Mouse (Mus musculus) right cerebral cortex, postnatal 4 days (tissue): ENCODE measurements around the gene Mrps21.

Source experiments
- DNase-seq: peaks from one replicate; pipeline ENCODE4 v3.0.0-alpha.2; 2022

Gene Mrps21

DNA sequence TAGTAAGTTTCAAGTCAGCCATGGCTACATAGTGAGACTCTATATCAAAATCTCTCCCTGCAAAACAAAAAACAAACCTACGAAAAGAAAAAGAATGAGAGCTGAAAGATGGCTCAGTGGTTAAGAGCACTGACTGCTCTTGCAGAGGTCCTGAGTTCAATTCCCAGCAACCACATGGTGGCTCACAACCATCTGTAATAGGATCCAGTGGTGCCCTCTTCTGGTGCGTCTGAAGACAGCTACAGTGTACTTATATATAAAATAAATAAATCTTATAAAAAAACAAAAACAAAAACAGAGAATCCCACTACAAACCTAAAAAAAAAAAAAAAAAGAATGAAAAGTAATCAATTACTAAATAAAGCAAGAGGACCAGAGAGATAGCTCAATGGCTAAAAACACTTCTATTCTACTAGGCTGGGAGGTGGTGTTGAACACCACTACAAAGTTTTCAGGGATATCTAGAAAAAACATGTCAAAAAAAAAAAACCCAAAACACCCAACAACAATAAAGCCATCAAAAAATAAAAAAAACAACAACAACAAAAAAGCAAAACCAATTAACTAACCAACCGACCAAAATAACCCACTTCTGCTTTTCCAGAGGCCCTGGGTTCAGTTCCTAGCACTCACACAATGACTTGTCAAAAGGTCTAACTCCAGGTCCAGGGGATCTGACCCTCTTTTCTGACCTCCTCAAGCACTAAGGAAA, 28.7 kb downstream of the Mrps21 start:
- no peak for DNase-seq

DNA sequence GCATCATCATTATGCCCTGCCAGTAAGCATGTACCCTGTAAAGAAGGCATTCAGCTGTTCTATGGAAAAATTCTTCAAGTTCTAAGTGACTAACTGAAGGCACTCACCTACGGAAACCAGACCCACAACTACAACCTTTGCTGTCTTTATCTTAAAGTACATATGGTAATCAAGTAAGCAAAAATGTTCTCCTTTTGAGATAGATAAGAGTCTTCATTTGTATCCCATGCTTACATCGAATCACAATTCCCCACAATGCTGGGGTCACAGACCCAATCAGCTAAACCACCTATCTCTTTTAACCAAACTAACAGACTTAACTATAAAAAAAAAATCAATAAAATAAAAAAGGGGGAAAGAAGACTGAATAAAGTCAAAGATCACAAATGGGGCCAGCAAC, 32.1 kb downstream of the Mrps21 start:
- no peak for DNase-seq

DNA sequence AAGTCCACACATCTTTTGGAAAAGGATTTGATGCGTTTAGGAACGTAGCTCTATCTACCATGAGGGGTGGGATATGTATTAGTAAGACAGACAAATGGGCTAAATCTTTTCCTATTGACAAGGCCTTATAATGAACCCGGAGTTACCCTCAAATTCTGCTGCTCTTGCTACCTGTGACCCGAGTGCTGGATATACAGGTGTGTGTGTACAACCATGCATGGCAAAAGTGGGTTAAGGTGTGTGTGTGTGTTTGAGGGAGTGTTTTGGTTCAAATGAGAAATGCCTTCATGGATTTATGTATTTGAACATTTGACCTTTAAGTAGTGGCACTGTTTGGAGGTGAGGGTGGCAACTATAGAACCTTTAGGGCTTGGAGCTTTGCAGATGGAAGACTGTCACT, 42.3 kb downstream of the Mrps21 start:
- DNase-seq = no peak

DNA sequence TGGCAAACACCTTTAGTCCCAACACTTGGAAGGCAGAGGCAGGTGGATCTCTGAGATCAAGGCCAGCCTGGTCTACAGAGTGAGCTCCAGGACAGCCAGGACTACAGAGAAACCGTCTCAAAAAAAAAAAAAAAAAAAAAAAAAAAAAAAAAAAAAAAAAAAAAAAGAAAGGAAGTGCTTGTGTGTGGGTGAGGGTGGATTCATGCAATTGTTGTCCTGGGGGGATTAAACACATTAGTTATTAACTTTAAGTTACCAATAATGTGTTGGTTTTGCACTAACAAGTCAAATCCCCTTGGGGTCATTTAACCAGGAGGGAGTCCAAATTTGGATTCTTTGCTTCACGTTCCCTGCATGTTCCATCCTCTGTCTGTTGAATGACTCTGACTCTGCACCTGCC, 45.0 kb downstream of the Mrps21 start:
- DNase-seq = no peak

DNA sequence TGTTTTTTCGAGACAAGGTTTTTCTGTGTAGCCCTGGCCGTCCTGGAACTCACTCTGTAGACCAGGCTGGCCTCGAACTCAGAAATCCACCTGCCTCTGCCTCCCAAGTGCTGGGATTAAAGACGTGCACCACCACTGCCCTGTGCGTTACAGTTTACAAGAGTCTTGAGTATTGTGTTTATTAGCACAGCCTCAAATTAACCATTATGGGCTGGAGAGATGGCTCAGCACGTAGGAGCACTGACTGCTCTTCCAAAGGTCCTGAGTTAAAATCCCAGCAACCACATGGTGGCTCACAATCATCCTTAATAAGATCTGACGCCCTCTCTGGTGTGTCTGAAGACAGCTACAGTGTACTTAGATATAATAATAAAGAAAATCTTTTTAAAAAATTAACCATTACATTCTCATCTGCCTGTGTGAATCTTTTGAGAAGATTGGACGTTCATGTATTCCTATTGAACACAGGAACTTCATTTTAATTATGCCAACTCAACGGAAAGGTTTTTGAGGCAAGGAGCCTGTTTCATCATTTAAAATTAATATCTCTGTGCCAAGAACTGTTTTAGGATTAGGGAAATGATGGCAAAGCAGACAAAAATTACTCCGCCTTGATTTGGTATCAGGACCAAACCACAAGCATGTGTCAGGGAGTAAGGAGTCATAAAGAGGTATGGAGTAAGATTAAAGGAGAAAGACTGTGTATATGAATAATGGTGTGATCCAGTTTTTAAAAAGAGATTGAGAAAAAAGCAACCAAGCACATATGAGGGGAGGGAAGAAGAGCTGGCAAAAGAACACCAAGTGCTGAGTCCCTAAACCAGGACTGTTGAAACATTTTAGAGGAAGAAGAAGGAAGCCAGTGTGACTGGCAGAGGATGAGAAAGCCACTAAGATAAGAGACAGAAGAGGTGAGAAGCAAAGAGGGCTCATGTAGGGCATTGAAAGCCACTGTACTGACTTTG, 51.0 kb downstream of the Mrps21 start:
- DNase-seq = no peak

DNA sequence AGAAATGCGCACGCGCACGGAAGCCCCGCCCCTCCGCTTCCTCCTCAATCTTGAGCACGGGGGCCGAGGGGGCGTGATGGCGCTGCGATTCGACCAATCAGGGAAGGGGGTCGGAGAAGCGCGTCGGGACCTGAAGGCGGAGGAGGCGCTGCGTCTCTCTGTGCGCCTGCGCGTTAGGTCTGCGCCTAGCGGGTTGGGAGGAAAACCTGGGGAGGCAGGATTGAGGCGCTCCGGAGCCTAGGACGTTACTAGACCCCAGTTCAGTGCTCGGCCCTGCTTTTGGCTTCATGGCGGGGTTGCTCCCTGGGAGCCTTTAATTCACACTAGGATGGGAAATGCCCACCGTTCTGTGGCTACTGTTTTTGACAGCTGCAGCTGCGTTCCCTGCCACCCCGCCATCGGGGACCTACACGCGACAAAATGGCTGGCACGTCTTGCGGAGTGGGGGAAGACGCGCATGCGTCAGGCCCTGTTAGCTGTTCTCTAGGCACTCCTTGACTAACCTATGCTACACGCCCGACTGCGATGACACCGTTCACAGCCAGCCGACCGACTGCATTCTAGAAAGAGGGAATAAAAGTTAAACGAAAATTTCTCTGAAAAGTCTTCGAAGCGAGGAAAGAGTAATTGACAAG, 51.9 kb downstream of the Mrps21 start:
- DNase-seq = peak; percentile 100

DNA sequence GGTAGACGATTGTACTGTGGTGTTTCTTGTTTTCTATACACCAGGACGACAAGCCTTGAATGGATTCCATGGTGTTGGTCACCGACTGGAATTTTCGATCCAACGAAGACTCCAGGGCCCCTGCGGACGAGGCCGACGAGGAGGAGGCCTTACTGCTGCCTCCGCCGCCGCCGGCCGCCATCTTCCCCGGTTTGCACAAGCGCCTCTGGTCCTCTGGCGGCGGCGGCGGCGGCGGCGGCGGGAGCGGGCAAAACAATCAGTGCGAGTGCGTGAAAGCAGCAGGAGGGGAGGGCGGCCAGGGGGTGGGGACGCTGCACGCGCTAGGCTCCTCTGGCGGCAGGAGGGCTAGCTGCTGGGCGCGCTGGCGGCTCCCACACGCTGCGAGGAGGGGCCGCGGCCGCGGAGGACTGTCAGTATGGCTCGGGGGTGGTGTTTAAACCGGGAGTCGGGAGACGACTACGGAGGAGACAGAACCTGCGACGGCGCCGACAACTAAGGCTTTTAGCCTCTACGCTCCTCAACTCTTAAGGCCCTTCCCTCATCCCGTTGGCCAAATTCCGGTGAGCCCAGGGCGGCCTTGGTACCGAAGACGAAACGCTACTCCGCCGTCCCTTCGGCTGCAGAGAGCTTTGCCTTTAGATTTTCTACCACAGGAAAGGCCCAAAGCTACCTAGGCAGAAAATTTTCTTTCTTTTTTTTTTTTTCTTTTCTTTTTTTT, 52.6 kb downstream of the Mrps21 start, which contains the start of gene Rprd2:
Gene Rprd2 (minus strand): TSS at position 293 of the 718 bp plus-strand sequence.
- peak; percentile 79 for DNase-seq

DNA sequence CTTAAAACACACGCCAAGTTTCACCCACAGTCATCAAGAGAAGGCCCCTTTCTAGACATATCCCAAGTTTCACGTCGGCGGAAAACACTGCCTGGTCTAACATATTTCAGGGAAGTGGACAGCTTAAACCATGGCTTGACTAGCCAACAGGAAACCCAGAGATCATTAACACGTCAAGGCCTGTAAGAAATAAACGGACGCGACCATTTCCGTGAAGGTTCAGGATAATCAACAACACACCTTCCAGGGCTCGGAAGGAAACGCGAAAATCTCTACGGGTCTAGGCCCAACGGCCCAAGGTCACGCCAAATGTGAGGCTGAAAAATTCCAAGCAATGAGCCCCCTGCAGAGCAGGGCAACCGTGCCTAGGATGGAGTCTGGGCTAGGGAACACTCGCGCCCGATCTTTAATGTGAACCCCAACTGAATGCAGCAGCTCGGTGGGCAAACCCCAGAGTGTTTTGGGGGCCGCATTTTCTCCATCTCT, 53.2 kb downstream of the Mrps21 start:
- no peak for DNase-seq

DNA sequence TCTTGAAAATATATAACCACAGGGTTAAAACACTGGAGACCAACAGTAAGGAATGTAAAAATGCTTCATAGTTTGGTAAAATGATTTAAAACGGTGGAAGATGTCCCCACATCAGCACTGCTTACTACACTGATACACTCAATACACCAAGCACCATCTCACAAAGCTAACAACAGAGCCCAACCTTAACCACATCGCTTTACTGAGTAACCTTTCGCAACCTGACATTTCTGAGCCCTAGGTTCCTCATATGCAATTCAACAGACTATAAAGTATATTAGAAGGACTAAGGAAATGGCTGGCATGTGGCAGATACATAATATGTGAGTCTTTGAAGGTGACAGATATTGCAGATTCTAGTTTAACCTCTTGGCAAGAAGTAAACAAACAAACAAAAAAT, 54.6 kb downstream of the Mrps21 start:
- DNase-seq = no peak
